Mouse (Mus musculus) urinary bladder, adult 18-20 months (tissue): ENCODE data around the gene Kcnb1.

Experiments
- DNase-seq, 2 experiments: peaks; one replicate each; pipeline ENCODE4 v3.0.0; 2022; ENCODE audit warnings: low spot score in 2 of 2, mixed read lengths in 2 of 2

The Kcnb1 gene

DNA sequence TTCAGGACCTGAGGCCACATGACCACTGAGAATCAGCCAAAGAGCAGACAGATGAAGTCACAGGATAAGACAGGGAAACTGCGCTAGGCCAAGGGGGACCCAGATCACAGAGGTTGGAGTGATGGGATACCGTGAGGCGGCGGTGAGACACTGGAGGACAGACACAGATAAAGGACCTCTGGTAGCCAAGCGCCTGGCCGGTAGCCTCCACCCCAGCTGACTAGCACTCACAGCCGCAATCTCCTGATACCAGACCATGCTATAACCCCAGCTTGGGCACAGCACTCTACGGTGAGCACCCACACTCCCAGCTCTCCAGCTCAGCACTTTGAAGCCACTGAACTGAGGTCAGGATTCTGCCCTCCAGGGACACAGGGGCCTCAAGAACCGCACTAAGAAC, 26.4 kb downstream of the Kcnb1 start:
- DNase-seq: no peak

DNA sequence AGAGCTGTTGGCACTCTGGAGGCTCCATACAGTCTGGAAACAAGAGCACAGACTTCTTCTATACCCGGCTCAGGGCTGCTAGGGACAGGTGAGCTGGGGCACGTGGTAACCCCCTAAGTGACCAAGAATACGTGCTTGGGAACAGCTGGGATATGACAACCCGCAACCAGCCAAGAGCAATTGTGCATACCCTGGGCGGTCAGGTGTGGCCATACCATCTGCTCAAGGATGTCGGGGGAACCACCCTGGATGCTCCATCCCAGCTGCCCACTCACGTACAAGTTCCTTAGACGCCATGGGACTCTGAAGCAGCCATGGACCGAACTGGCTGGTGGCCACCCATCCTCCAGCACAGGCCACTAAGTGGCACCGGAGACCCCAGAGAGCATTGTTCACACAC, 26.8 kb downstream of the Kcnb1 start:
- DNase-seq: no peak

DNA sequence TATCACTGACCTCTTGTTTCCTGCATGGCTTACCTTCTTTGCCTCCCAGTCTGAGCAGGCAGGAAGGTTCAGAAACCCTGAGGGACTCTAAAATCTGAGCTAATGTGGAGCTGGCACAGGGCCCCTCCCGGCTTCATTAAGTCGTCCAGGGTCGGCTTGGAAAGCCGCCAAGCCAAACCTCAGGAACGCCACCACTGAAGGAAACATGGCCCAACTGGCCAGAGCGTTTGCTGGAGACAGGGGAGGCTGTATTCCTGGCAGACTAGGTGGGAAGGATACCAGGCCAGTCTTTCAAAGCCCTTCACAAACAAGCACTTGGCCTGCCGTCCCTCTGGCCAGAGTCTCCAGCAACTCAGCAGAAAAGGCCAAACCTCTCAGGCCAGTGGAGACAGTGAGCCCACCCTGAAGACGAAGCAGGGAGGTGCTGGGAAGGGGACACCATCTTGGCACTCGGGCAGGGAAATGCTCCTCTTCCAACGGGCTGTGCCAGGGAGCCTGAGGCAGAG, 27.4 kb downstream of the Kcnb1 start:
- peak in 1 of 2 experiments; percentile 6 for DNase-seq

DNA sequence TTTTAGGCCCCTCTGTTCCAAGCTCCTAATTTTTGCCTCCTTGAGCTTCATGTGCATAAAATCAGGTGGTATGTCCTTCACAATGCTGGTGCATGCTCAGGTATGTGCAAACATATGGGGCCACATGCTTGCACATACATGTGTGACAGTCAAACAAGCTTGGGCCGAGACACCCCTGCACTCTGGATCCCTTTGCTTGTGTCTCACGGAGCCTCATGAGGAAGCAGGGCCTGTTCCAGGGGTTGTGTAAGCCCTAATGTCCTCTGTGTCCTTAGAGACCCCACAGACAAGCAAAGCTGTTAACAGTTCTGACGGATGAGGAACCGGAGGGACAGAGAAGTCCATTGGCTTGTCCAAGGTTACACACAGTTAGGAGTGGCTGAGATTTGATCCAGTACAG, 30.2 kb downstream of the Kcnb1 start:
- DNase-seq: no peak

DNA sequence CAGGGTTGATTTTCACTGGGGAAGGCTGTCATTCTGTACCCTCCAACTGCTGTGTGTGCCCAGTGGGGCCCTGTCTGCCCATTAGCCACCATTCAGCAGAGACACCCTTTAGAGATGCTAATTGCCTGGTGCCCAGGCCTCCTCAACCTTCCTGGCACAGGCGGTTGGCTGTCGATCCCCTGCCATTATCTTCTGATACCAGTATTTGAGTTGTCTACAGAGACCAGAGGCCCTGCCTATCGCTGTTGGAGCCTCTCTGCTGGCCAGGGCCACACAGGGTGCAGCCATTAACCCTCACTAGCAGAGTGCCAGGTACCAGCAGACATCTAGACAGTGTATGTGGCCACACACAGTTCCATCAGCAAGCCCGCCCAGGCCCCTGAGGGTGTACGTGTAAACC, 31.2 kb downstream of the Kcnb1 start:
- DNase-seq: no peak

DNA sequence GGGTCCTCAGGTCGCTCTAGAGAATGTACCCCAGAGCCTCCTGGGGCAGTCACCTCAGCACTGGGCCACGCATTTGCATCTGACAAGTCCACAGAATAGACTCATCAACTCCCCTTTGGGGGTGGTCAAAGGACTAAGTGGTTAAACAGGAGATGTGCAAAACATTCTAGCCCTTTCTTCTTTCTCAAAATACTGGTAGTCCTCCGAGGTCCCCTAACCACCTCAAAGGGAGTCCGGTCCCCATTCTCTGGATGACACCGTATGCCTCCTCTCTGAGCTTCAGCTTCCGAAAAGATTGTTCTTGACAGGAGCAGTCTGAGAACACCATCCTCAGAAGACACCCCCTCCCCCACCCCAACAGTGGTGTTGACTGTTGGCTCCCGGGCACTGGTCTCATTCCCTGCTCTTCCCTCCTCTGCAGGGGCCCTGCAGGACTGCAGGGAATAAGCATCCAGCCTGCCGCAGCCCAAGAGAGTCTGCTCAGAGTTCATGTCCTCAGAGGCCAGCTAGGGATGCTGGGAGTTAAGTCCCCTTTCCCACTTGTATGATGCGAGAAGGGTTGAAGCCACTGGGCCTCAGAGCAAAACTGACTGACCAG, 33.7 kb downstream of the Kcnb1 start:
- no peak for DNase-seq

DNA sequence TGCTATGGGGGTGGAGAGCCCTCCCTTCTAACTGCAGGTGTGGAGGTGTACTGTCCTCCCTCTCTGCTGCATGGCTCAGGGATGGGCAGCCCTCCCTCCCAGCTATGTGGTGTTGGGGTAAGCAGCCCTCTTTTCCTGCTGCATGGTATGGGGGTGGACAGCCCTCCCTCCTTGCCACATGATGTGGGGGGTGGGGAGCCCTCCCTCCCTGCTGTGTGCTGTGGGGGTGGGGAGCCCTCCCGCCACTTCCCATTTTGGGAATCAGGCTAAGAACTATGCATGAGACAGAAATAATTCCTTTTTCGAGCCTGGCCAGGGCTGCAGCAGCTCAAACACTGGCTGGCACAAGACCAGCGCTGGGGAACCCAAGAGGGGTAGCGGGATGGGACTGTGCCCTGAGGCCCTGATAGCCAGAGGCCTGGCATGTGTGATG, 34.4 kb downstream of the Kcnb1 start:
- no peak for DNase-seq

DNA sequence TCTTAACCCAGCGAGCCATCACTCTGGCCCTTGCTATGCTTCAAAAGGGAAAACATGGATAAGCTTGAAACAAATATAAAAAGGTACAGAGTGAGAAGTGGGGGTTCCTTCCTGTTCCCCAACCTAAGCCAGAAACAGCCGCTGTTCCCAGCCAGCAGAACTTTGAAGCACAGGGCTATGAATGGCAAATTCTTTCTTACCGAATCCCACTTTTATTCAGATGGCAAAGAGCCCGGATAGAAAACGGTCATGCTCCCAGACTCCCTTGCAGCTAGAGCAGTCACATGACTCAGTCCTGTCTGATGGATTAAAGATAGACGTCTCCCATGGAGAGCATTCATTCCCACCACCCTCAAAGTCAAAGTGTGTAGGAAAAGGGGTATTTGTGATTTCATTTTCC, 39.1 kb downstream of the Kcnb1 start:
- DNase-seq: no peak

DNA sequence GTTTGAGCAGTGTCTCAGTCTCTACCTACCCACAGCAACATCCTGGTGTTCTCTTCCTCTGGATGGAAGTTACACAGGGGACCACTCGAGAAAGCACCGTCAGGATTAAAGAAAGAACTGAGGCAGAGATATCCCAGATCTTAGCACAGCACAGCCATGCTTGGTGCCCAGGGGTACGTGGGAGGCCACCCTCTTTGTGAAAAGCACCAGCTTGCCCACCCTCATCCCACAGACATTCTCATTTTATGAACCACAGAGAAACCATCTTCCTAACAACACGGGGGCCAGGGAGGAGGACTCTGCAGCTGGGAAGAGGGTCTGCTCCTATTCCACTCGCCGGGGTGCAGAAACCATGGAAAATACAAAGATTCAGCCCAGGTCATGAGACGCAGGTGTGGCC, 39.8 kb downstream of the Kcnb1 start:
- DNase-seq: no peak

DNA sequence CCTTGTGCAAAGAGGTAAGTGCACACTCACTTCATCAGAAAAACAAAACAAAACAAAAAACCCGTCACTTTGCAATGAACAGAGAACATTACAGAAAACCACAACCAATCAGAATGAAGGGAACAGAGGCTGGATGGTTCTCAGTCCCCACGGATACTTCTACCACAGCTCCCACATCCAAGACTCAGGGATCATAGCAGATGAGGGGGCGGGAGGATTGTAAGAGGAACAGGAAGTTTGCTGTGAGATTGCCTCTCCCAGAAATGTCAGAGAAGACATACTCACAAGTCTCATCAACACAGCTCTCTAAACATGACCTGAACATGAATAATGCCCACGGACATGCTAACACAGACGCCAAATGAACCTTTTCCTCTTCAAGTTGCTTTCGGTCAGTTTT, 40.9 kb downstream of the Kcnb1 start:
- DNase-seq: no peak

DNA sequence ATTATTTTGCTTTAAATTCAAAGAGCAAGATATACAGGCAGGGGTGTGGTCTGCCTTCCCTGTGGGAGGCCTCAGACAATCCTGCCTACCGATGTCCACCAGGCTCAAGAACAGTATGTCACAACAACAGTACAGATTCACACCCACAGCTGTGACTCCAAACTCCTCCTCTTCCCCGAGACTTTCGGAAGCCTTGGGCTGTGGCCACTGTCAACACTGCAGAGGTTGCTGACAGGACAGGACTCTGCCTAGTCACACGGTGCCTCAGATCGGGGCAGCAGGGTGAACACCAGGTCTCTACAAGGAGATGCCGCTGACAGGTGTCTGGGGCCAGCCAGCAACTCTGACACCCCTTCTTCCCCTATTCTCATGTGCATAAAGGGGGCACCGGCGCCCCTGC, 42.2 kb downstream of the Kcnb1 start:
- no peak for DNase-seq

DNA sequence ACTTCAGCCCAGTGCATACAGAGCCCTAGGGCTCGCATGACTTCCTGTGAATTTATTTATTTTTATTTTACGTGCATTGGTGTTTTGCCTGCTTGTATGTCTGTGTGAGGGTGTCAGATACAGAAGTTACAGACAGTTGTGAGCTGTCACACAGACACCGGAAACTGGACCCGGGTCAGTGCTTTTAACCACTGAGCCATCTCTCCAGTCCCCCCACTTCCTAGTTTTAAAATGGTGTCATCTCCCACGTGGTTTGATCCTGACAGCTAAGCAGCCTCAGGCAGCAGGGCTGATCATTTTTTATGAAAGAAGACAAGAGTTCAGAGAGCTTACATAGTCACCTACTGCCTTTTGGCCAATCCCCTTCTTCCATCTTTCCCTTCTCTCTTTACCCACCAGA, 44.1 kb downstream of the Kcnb1 start:
- no peak for DNase-seq

DNA sequence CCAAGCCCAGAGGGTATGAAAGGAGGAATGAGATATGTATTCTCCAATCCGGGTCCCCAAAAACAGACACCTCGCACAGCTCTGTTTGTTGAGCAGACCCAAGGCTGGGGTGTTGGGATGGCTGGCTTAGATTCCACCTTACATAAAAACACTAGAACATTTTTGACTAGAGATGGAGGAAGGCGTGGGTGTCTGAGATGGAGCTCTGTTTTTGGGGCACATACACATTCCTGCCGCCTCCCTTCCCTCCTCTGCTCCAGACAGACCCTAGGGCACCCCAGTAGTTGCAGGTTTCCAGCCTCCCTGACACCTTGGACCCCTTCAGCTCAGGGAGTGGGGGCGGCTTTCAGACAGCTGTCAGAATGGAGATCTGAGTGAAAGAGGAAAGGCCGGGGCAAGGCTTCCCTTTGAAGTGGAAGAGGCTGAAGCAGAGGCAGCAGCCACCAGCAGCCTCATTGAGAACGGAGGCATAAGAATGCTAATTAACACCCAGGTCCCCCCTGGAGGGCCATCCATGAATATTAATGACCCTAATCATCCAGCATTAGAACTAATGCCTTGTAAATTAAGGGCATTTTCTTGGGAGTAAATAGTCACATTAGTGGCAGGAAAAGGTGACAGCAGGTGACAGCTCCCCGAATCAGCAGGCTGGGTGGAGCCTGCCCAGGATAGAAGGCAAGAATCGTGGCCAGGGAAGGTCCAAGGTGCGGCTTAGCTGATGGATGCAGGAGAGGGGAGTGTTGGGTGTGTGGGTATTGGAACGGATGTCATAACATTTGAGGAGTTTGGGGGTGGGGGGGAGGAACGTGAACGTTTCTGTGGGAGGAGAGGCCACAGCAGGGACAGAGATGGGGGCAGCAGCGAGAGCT, 45.3 kb downstream of the Kcnb1 start:
- DNase-seq: no peak

DNA sequence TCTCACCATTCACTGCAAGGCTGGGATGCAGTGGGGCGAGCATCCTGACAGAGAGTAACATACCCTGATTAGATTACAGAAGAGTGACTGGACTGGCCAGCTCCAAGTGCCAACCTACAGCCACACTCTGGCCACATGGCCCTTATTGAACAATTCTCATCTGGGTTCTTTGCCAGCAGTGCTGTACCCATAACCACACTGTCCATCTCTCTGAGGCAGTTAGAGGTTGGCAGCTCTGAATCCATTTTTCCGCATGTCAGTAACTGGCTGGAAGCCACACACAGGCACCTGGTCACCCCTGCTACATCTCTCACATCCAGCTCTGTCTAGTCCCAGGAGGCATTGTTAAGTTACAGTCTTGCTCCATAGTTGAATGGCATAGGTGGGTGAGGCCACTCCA, 46.0 kb downstream of the Kcnb1 start:
- no peak for DNase-seq

DNA sequence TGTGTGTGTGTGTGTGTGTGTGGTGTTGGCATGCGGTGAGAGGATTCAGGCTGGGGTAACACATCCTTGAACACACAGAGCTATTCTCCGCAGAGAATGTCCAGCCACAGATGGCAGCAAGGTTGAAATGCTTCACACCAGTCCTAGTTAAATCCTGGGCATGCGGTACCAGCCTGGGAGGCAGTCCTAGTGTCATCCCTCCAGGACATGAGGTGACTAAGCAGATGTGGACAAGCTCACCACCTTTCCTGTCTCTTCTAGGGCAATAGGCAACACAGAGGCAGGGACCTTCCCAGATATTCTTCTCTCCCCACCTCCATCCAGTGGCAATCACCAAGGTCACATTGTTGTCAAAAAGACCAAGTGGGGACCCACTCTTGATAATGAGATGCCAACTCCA, 47.7 kb downstream of the Kcnb1 start:
- no peak for DNase-seq

DNA sequence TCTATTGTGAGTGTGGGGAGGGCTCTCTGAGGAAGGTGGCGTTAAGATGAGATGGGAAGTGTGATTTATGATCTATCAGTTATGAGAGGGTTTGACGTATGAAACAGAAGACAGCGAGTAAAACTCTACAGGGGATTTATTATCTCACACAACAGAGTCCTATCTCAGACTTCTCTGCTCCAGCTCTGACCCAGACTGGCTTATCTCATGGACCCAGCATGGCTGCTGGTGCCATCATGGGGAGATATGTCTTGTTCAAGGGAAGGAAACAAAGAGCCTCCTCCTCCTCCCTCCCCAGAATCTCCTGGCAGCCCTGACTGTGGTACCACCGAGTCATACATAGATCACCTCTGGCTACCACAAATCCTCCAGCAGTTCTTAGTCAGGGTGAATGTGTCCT, 48.1 kb downstream of the Kcnb1 start:
- no peak for DNase-seq

DNA sequence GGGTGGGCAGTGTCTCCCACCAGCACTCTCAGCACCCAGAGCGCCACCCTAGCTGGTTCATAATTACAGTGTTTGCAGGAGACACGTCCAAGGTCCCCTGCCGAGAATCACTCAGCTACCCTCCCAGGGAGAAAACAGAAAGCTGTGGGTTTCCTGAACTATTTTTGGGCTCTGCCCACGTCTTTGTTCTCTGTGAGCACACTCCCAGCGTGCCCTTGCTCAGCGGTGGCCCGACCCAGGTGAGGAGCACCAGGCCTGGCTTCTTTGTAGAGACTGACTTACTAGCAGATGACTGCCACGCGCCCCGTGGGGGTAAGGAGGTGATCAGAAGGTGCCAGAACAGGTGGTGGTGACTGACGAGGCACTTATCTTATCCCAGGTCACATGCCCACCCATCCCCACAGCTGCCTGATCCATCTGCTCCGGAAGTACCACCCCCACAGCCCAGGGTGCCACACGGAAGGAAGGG, 50.1 kb downstream of the Kcnb1 start:
- no peak for DNase-seq

DNA sequence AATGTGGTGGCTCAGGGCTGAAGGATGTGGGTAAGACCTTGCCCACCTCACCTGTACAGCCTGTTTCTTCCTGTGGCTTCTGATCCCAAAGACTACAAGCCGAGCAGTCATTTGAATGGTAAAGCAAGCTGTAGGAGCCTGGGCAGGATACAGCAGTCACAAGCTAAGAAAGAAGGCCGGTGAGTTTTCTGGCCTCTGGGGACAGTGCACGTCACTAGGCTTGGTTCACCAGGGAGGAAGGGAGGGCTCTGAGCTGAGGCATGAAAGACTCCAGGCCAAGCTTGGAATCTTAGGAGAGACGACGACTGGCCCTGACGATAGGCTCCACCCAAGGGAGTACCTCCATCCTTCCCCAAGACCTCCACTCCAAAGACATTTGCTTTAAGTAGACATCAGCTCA, 51.3 kb downstream of the Kcnb1 start:
- no peak for DNase-seq

DNA sequence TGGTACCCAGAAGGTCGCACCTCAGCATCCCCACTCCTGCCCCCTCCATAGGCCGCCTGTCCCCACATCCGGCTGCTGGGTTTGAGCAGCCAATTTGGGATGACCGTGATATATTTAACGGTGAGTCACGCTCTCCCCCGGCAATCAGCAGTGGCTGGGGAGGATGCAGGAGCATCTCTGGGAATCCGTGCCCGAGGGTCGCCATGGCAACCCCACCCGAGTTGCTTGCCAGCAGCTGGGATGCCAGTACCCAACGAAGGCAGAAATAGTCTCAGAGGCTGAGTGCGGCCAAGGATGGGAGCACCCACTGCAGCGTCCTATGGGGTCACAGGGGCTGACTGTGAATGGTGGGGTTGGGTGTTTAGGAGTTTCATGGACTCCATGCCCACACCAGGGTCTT, 53.0 kb downstream of the Kcnb1 start:
- no peak for DNase-seq

DNA sequence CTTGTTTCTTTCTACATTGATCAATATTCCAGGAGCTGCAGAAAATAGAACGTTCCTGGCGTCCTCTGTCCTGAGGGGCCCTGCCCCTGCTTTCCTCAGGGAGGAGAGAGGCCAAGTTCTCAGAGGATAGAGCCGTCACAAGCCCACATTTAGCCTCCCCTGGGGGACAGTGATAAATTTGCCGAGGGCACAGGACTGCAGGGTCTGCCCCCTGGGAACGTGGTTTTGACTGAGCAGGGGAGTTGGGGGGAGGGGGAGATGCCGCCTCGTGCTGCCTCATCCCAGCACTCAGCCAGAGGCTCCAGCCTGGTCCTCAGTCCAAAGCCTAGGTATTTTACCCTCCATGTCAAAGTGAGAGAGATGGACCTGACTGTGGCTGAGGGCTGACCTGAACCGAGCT, 57.9 kb downstream of the Kcnb1 start:
- DNase-seq: no peak

DNA sequence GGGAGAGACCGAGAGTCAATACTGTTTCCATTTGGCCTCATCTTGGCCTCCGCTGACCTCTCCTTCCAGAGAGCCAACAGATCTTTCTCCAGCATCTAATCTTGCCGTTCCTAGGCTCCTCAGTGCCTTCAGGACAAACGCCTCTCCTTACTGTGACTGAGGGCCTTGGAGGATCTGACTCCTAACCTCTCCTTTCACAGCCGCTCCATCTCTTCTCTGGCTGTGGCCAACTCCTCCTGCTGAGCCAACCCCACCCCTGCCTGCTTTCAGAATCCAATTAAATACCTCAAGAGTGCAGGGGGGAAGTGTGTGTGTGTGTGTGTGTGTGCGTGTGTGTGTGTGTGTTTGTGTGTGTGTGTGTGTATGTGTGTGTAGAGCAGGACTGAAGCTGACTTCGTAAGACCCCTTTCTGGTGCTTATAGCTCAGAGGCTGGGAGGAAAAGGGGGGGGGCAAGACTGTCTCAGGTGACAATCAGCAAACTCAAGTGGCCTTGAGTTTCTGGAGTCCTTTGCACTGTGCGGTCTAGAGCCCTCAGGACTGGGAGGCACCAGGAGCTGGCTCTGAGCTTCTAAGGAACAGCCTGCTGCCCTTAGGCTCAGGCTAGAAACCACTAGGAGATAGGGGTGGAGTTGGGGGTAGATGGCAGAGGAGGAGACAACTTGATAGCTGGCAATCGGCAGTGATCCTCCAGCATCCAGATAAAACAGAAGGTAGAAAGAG, 59.7 kb downstream of the Kcnb1 start:
- no peak for DNase-seq

DNA sequence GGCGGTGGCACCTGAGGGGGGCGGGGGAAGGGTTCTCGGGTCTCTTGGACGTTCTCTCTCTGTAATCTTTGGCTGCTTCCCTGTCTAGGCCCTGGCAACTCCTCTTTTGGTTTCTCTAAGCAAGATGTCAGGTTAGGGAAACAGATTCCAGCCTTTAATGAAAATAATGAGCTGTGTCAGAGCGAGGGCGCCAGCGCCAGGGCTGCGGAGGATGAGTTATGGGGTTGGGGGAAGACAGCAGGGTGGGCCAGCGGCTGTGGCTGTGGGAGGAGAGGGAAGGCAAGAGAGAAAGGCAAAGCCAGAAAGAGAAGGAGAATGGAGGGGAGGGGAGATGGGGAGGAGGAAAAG, 60.4 kb downstream of the Kcnb1 start:
- DNase-seq: peak in 1 of 2 experiments; percentile 15
